Mouse (Mus musculus) kidney, embryonic 15.5 days (tissue): ENCODE data around the gene Msmp. TPM values are rescaled to one million over a fixed set of nuclear protein-coding genes. Genes with fewer than 3 reads are reported as not detected.

ENCODE experiments used
- ATAC-seq: fragments of 200-750 bp; cut with Nextera tagmentation; replicated peaks from 2 replicates; pipeline ENCODE4 v1.8.0; 2017; ENCODE audit warnings: moderate TSS enrichment; ENCODE audit not compliant: low FRiP score
- H3K27ac ChIP-seq: fragments of 300-500 bp; sonication (generic); 2 replicates; pipeline ENCODE4 v1.5.1; 2015; ENCODE audit warnings: mild to moderate bottlenecking, inconsistent platforms
- H3K27me3 ChIP-seq: fragments of 300-500 bp; sonication (generic); 2 replicates; pipeline ENCODE4 v1.6.1; 2015; ENCODE audit warnings: inconsistent platforms
- H3K36me3 ChIP-seq: fragments of 300-500 bp; sonication (generic); 2 replicates; pipeline ENCODE4 v1.6.1; 2015; ENCODE audit warnings: inconsistent platforms
- H3K4me1 ChIP-seq: fragments of 300-500 bp; sonication (generic); 2 replicates; pipeline ENCODE4 v1.6.1; 2015; ENCODE audit warnings: inconsistent platforms
- H3K4me2 ChIP-seq: fragments of 300-500 bp; sonication (generic); 2 replicates; pipeline ENCODE4 v1.6.1; 2015; ENCODE audit warnings: moderate library complexity, mild to moderate bottlenecking, inconsistent platforms
- H3K4me3 ChIP-seq: fragments of 300-500 bp; sonication (generic); replicated peaks from 2 replicates; pipeline ENCODE4 v1.5.1; 2015; ENCODE audit warnings: mild to moderate bottlenecking, inconsistent platforms
- H3K9ac ChIP-seq: fragments of 300-500 bp; sonication (generic); 2 replicates; pipeline ENCODE4 v1.6.1; 2015; ENCODE audit warnings: mild to moderate bottlenecking, inconsistent platforms
- H3K9me3 ChIP-seq: fragments of 300-500 bp; sonication (generic); replicated peaks from 2 replicates; pipeline ENCODE4 v1.6.1; 2016; ENCODE audit warnings: inconsistent platforms
- WGBS: fragments of 180-500 bp; shearing (Covaris S2); methylation state at CpG from one replicate; pipeline ENCODE4 v1.1.7; 2015; ENCODE audit warnings: mixed read lengths; 5-methylcytosine and 5-hydroxymethylcytosine counted together
- polyA plus RNA-seq: library from polyadenylated mRNA; unstranded; fragments of >200 nt; fragmentation: Nextera tagmentation; extraction: Ambion mirVana; gene quantifications from 2 replicates; pipeline ENCODE4 v1.2.1, GENCODE M21; 2015

The Msmp gene
- polyA plus RNA-seq, 1 experiment from 2014 or later: 1.3 TPM

DNA sequence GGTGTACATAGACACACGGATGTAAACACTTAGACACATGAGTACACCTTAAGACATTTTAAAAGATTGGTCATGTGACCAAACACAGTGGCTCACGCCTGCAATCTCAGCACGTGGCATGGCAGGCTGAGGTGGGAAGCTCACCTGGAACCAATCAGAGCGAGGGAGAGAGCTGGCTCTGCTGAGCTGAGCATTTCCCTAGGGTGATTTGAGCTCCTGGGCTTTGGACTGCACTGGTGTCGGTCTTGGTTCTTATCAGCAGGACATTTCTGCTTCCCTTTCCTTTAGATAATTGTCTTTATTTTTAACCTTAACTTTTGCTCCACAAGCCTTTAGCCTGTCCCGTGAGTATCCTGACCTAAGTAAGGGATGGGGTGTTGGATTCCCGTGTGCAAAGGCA is 3.4 kb upstream of the Msmp start:
- Histone ChIP-seq H3K27me3 (no peaks in the 10 kb centered on the region), H3K4me1 (peaks cover 27% of the 10 kb centered on the region), H3K9me3 (no peaks in the 10 kb centered on the region), H3K9ac (no peak overlapping the region), H3K4me2 (no peak overlapping the region), H3K27ac (no peak overlapping the region), H3K36me3 (peaks cover 18% of the 10 kb centered on the region), H3K4me3 (no peak overlapping the region)
- WGBS: 55% methylated on average over 7 of the region's 7 CpGs
- no peak for ATAC-seq

DNA sequence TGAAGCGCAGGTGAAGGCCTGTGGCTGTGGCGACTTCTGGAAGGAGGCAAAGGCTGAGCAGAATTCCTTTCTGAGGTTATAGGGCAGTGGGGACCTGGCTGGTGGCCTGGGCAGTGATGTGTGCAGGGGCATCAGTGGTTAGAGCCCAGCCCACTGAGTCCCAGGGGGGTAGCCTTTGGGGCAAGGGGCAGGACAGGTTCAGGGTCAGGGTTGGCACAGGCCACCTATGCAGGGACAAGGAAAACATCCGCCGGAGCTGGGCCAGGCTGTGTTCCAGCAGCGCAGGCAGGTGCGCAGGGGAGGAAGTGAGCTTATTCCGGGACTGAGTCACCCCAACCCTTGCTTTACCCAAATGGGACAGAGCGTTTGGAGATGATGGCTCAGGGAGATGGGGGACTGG is 2.1 kb upstream of the Msmp start:
- Histone ChIP-seq H3K27ac (no peak overlapping the region), H3K4me2 (no peak overlapping the region), H3K27me3 (no peaks in the 10 kb centered on the region), H3K4me1 (peaks cover 27% of the 10 kb centered on the region), H3K9ac (no peak overlapping the region), H3K36me3 (peaks cover 31% of the 10 kb centered on the region), H3K4me3 (no peak overlapping the region), H3K9me3 (no peaks in the 10 kb centered on the region)
- WGBS: 72% methylated on average over 8 of the region's 8 CpGs
- ATAC-seq: no peak

- H3K9me3 ChIP-seq: no peaks in the 10 kb centered on the region
- WGBS: 48% methylated on average over 10 of the region's 10 CpGs
Measured at GRCm38 (mm10) chr4:43585682-43586081, 1.4 kb upstream of the Msmp start.

DNA sequence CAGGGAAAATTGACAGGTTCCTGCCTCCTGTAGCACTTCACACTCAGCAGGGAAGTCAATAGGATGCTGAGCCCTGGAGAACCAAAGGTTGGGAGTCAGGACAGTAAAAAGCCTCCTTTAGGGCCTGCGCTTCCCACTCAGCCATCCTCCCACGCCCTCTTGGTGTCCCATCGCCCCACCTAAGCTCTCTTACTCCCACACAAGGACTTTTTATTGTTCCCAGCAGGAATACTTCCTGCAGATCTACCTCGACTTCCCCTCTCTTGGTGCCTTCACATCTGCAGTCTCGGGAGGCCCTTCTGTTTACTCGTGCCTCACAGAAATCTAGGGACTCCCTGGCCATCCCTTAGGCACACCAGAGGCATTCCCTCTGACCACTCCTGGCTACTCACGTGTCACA is 873 bp downstream of the Msmp start:
- ATAC-seq: no peak
- WGBS: 67% methylated on average over 7 of the region's 7 CpGs
- H3K9me3 ChIP-seq: no peaks in the 10 kb centered on the region

More at GRCm38 (mm10) chr4:43585682-43586081, 1.4 kb upstream of the Msmp start:
- peaks cover 27% of the 10 kb centered on the region for H3K4me1 ChIP-seq
- no peak overlapping the region for H3K9ac ChIP-seq
- no peak overlapping the region for H3K27ac ChIP-seq
- ATAC-seq: no peak
- H3K27me3 ChIP-seq: no peaks in the 10 kb centered on the region
- peaks cover 38% of the 10 kb centered on the region for H3K36me3 ChIP-seq
- H3K4me2 ChIP-seq: no peak overlapping the region
- no peak overlapping the region for H3K4me3 ChIP-seq

GRCm38 (mm10) chr4:43582241-43582640 is 2.1 kb downstream of the Msmp start:
- 95% methylated on average over 5 of the region's 5 CpGs for WGBS
- Histone ChIP-seq H3K27ac (no peak overlapping the region), H3K4me2 (no peak overlapping the region), H3K4me1 (peaks cover 41% of the 10 kb centered on the region), H3K36me3 (peaks cover 46% of the 10 kb centered on the region), H3K27me3 (no peaks in the 10 kb centered on the region), H3K9me3 (no peaks in the 10 kb centered on the region), H3K4me3 (no peak overlapping the region), H3K9ac (no peak overlapping the region)
- no peak for ATAC-seq

More for the DNA sequence above, 873 bp downstream of the Msmp start:
- Histone ChIP-seq H3K9ac (no peak overlapping the region), H3K36me3 (peaks cover 46% of the 10 kb centered on the region), H3K4me1 (peaks cover 38% of the 10 kb centered on the region), H3K4me2 (no peak overlapping the region), H3K27ac (no peak overlapping the region), H3K27me3 (no peaks in the 10 kb centered on the region), H3K4me3 (no peak overlapping the region)

GRCm38 (mm10) chr4:43581381-43581780 is 2.9 kb downstream of the Msmp start:
- no peak overlapping the region for H3K4me2 ChIP-seq
- no peak overlapping the region for H3K27ac ChIP-seq
- peaks cover 46% of the 10 kb centered on the region for H3K36me3 ChIP-seq
- H3K4me3 ChIP-seq: no peak overlapping the region
- H3K4me1 ChIP-seq: peaks cover 49% of the 10 kb centered on the region
- 92% methylated on average over 12 of the region's 12 CpGs for WGBS
- H3K9me3 ChIP-seq: no peaks in the 10 kb centered on the region
- no peak for ATAC-seq
- H3K27me3 ChIP-seq: no peaks in the 10 kb centered on the region
- H3K9ac ChIP-seq: no peak overlapping the region

GRCm38 (mm10) chr4:43580721-43581120 is 3.6 kb downstream of the Msmp start:
- WGBS: 91% methylated on average over 5 of the region's 5 CpGs
- no peaks in the 10 kb centered on the region for H3K27me3 ChIP-seq

DNA sequence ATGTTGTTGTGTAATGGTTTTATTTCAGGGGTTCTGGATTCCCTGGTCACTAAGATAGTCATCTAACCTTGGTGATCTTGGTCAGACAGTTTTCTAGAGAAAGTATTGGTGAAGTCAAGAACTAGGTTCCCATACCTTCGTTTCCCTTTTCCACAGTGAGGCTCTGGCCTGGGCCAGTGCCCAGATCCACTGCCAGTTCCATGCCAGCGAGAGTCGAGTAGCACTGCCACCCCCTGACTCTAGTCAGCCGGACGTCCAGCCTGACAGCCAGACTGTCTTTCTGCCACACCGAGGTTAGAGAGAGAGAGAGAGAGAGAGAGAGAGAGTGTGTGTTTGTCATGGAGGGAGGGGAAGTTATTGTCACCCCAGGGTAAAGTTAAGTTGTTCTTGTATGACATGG is 4.6 kb downstream of the Msmp start:
- Histone ChIP-seq H3K27ac (no peak overlapping the region), H3K36me3 (peaks cover 46% of the 10 kb centered on the region), H3K27me3 (no peaks in the 10 kb centered on the region), H3K4me3 (peak overlapping the region; percentile 62), H3K4me2 (peak overlapping the region; percentile 81), H3K9me3 (no peaks in the 10 kb centered on the region), H3K9ac (peak overlapping the region; percentile 5; the same call in 1 of the 2 replicates), H3K4me1 (peaks cover 53% of the 10 kb centered on the region)
- 82% methylated on average over 6 of the region's 6 CpGs for WGBS
- no peak for ATAC-seq

More at GRCm38 (mm10) chr4:43580721-43581120, 3.6 kb downstream of the Msmp start:
- peaks cover 49% of the 10 kb centered on the region for H3K4me1 ChIP-seq
- H3K4me3 ChIP-seq: no peak overlapping the region
- H3K4me2 ChIP-seq: no peak overlapping the region
- ATAC-seq: no peak
- 0 out of 2 replicates have a peak overlapping the region, but pooled peaks have one; percentile 5 for H3K9ac ChIP-seq
- H3K36me3 ChIP-seq: peaks cover 46% of the 10 kb centered on the region
- H3K9me3 ChIP-seq: no peaks in the 10 kb centered on the region
- no peak overlapping the region for H3K27ac ChIP-seq

- H3K36me3 ChIP-seq: peaks cover 44% of the 10 kb centered on the region
- peaks cover 48% of the 10 kb centered on the region for H3K4me1 ChIP-seq
- no peaks in the 10 kb centered on the region for H3K9me3 ChIP-seq
- WGBS: 6% methylated on average over 10 of the region's 10 CpGs
- peak overlapping the region; percentile 62 for H3K4me3 ChIP-seq
- H3K27ac ChIP-seq: peak overlapping the region; percentile 93
- no peaks in the 10 kb centered on the region for H3K27me3 ChIP-seq
- peak overlapping the region; percentile 72 for H3K9ac ChIP-seq
- H3K4me2 ChIP-seq: peak overlapping the region; percentile 81
- no peak for ATAC-seq
Measured at GRCm38 (mm10) chr4:43579256-43579655, 5.0 kb downstream of the Msmp start.

DNA sequence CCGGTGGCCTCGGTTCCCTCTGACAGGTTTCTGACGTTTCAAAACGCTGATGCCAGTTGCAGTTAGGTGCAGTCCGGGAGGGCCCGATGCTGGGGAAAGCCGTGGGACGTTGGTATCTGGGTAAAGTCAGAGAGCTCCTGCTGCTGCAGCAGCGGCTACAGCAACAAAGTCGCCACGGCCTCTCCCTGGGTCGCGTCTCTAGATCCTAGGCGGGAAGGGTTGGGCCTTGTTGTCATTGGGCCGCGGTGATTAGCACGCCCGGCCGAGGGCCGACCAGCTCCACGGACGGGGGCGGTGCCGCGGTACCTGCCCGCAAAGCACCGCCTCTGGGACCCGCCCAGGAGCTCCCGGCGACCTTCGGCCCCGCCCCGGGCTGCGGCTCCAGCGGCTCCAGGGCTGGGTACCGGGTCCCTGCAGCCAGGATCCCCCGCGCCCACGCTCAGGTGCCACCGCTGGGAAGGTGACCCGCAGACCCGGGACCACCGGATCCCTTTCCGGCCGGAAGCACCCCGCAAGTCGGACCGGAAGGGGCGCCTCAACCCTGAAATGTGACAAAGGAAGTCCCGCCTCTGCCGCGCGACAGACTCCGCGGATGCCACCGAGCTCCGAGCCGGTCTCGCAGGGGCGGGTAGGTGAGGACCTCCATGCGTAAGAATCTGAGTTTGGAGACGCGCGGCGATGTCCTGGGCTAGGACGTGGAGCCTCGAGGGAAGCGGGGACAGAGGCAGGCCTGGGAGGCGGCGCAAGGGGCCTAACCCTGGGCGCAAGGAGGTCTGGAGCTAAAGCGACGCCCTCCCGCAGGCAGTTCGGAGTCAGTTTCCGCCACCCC is 5.7 kb downstream of the Msmp start, which contains the start of the genes Rgp1 and Gba2:
Gene Rgp1, plus strand, starts transcription at position 340 of the 829 bp plus-strand sequence.
Gene Gba2, minus strand, starts transcription at position 498 of the 829 bp plus-strand sequence.
- Histone ChIP-seq H3K9ac (peak within 1 kb of the TSS; percentile 72), H3K9me3 (no peaks in the 10 kb centered on the region), H3K4me1 (peaks cover 45% of the 10 kb centered on the region), H3K4me3 (peak within 1 kb of the TSS; percentile 62), H3K4me2 (peak within 1 kb of the TSS; percentile 81), H3K36me3 (peaks cover 44% of the 10 kb centered on the region), H3K27me3 (no peaks in the 10 kb centered on the region), H3K27ac (peak within 1 kb of the TSS; percentile 93)
- ATAC-seq: peak; percentile 97
- under 1% methylated on average over 76 of the region's 76 CpGs for WGBS

DNA sequence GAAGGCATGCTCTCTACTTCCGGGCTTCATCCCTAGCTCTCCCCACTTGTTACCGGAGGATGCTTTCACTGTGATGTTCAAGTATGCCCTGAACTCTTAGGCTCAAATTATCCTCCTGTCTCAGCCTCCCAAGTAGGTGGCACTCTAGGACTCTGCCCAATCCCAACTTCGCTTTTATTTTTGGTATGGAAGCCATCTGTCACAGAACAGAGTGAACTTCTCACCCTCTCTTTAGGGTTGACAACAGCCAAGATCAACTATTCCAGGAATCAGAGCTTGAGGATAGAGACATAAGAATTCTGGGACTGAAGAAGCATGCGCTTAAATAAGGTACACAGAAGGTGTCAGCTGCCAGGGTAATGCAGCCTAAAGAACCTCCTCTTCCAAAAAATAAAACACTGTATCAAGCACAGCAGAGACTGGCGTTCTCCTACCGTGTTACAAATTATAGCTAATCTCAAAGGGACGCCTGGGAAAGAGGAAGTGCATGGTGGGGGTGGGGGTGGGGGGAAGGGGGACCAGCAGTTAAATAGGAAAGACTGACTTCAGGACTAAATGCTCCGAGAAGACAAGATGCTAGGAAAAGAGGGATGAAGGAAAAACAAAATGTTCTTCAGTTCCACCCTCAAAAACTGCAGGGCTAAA is 6.9 kb downstream of the Msmp start:
- 38% methylated on average over 8 of the region's 8 CpGs for WGBS
- ATAC-seq: no peak

GRCm38 (mm10) chr4:43575356-43575755 is 8.9 kb downstream of the Msmp start:
- Histone ChIP-seq H3K36me3 (peaks cover 44% of the 10 kb centered on the region), H3K4me1 (peaks cover 44% of the 10 kb centered on the region), H3K27ac (no peak overlapping the region), H3K4me3 (no peak overlapping the region), H3K9me3 (no peaks in the 10 kb centered on the region), H3K9ac (no peak overlapping the region), H3K4me2 (no peak overlapping the region), H3K27me3 (no peaks in the 10 kb centered on the region)
- 79% methylated on average over 2 of the region's 2 CpGs for WGBS
- ATAC-seq: no peak

More for the DNA sequence above, 6.9 kb downstream of the Msmp start:
- Histone ChIP-seq H3K4me3 (peak overlapping the region; percentile 62), H3K4me2 (peak overlapping the region; percentile 81), H3K27me3 (no peaks in the 10 kb centered on the region), H3K9ac (peak overlapping the region; percentile 72), H3K36me3 (peaks cover 44% of the 10 kb centered on the region), H3K9me3 (no peaks in the 10 kb centered on the region), H3K4me1 (peaks cover 45% of the 10 kb centered on the region), H3K27ac (no peak overlapping the region)
